ENCODE assay signal across 8 mouse cellular contexts in the genomic region with DNA sequence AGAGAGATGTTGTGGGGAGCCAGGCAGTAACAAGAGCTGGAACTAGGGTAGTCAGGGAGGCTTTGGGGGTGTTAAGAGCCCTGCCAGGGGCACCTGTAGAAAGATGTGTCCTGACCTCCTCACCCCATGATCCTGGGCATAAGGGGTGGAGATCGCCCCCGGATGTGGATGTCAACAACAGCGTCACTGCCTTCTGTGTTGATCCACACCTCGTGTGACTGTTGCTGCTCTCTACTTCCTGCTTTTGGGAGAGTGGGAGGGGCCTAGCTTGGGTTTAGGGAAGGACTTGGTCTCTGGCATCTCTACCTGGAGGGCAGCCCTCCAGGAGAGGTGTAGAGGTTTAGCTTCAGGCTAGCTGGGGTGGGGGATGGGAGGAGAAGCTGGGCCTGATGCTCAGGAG. TPM values are rescaled to one million over a fixed set of nuclear protein-coding genes. Genes with fewer than 3 reads are reported as not detected.
DNase-seq lines count a peak whose midpoint lies in the region; ATAC-seq and TF ChIP-seq lines count a peak whose summit lies in the region.

No protein-coding gene starts in this region.

- H3K4me3 ChIP-seq in heart, postnatal 0 days (ENCODE audit: low read depth, low read length): peak overlapping the region; percentile 80

- H3K27me3 ChIP-seq in heart, postnatal 0 days (ENCODE audit: control insufficient read depth, insufficient read depth, low read length): no peaks in the 10 kb centered on the region

- TF ChIP-seq CTCF in heart, postnatal 0 days (IDR thresholded peaks at IDR 0.05; ENCODE audit: low read depth): no peak

- 1% methylated on average over 4 of the region's 4 CpGs for WGBS in heart, postnatal 0 days

- H3K9ac ChIP-seq in heart, postnatal 0 days (replicated peaks; ENCODE audit: low read depth, low read length): peak overlapping the region; percentile 85

- peaks cover 10% of the 10 kb centered on the region for H3K4me1 ChIP-seq in heart, postnatal 0 days (ENCODE audit: control insufficient read depth, insufficient read depth)

- H3K4me2 ChIP-seq in heart, postnatal 0 days (ENCODE audit: low read depth, low read length): peak overlapping the region; percentile 82

- ATAC-seq in heart, postnatal 0 days (ENCODE audit: insufficient read depth, low read depth): peak; percentile 13
- peak; percentile 64 for ATAC-seq in megakaryocyte-erythroid progenitor cell, adult 5-6 weeks (replicated peaks; ENCODE audit: low FRiP score, low TSS enrichment, poor library complexity, severe bottlenecking)

- peak overlapping the region; percentile 89 for H3K27ac ChIP-seq in heart, postnatal 0 days (ENCODE audit: low read depth)

- H3K36me3 ChIP-seq in heart, postnatal 0 days (replicated peaks; ENCODE audit: control insufficient read depth, insufficient read depth, low read length): peaks cover 27% of the 10 kb centered on the region

- no peak for TF ChIP-seq EP300 in heart, postnatal 0 days (IDR thresholded peaks at IDR 0.05; ENCODE audit: low read depth)

- peak; percentile 90 for DNase-seq in CD4-positive helper T cell, adult 2 months (ENCODE audit: low read depth, low spot score)
- DNase-seq in MN1 (ENCODE audit: low spot score): peak; percentile 75
- peak; percentile 34 for DNase-seq in embryo, embryonic 9.5 days (ENCODE audit: extremely low spot score)
- peak; percentile 43 for DNase-seq in heart, postnatal 0 days (ENCODE audit: low spot score)
- DNase-seq in kidney, postnatal 36 days: peak; percentile 72 to 74
- DNase-seq in spleen, postnatal 4 days (ENCODE audit: low spot score in 2 of 2): peak; percentile 71 to 83
- DNase-seq in left cerebral cortex, adult 18-20 months (ENCODE audit: low spot score in 2 of 2): no peak

- H3K9me3 ChIP-seq in heart, postnatal 0 days (replicated peaks; ENCODE audit: control insufficient read depth, low read length): no peaks in the 10 kb centered on the region

RNA-seq across cellular contexts. Expression of a gene that starts 0.8 kb away (rescaled TPM):
- 18.9 and 24.5 TPM in 2 replicates for total RNA-seq in heart, postnatal 0 days (2014; rRNA removed; ENCODE audit: low replicate concordance)
- 4.7 and 5.6 TPM in 2 replicates for polyA plus RNA-seq in heart, postnatal 0 days (2015; fragmentation: Nextera tagmentation; extraction: Ambion mirVana)
- 22.6 and 30.2 TPM in 2 replicates for total RNA-seq in megakaryocyte-erythroid progenitor cell, adult 5-6 weeks (2014; fragmentation: Nextera tagmentation)
- 5.8 and 11.8 TPM in 2 replicates for total RNA-seq in megakaryocyte-erythroid progenitor cell, adult 5-6 weeks (2017)
- 10 to 100 TPM; 31.5 to 33.9 TPM for total RNA-seq in left cerebral cortex, adult 18-20 months (2021)

RNA-seq across cellular contexts. Expression of a gene that starts 6.6 kb away (rescaled TPM):
- total RNA-seq in heart, postnatal 0 days (2014; rRNA removed; ENCODE audit: low replicate concordance): 20.6 and 40.3 TPM in 2 replicates
- polyA plus RNA-seq in heart, postnatal 0 days (2015; fragmentation: Nextera tagmentation; extraction: Ambion mirVana): 18.3 and 18.6 TPM in 2 replicates
- 10.9 and 24.0 TPM in 2 replicates for total RNA-seq in megakaryocyte-erythroid progenitor cell, adult 5-6 weeks (2014; fragmentation: Nextera tagmentation)
- total RNA-seq in megakaryocyte-erythroid progenitor cell, adult 5-6 weeks (2017): 8.6 and 10.3 TPM in 2 replicates
- total RNA-seq in left cerebral cortex, adult 18-20 months (2021): 100 to 1,000 TPM; 152 to 158 TPM

RNA-seq across cellular contexts. Expression of a gene that starts 16.1 kb away (rescaled TPM):
- total RNA-seq in heart, postnatal 0 days (2014; rRNA removed; ENCODE audit: low replicate concordance): not detected in 2 replicates
- not detected in 2 replicates for polyA plus RNA-seq in heart, postnatal 0 days (2015; fragmentation: Nextera tagmentation; extraction: Ambion mirVana)
- not detected in 2 replicates for total RNA-seq in megakaryocyte-erythroid progenitor cell, adult 5-6 weeks (2014; fragmentation: Nextera tagmentation)
- not detected in 2 replicates for total RNA-seq in megakaryocyte-erythroid progenitor cell, adult 5-6 weeks (2017)
- not detected for total RNA-seq in left cerebral cortex, adult 18-20 months (2021)

RNA-seq across cellular contexts. Expression of a gene that starts 34.2 kb away (rescaled TPM):
- 127 and 200 TPM in 2 replicates for total RNA-seq in heart, postnatal 0 days (2014; rRNA removed; ENCODE audit: low replicate concordance)
- 56.4 and 60.3 TPM in 2 replicates for polyA plus RNA-seq in heart, postnatal 0 days (2015; fragmentation: Nextera tagmentation; extraction: Ambion mirVana)
- 50.0 and 60.7 TPM in 2 replicates for total RNA-seq in megakaryocyte-erythroid progenitor cell, adult 5-6 weeks (2014; fragmentation: Nextera tagmentation)
- 26.7 and 62.5 TPM in 2 replicates for total RNA-seq in megakaryocyte-erythroid progenitor cell, adult 5-6 weeks (2017)
- 10 to 100 TPM; 36.8 to 39.0 TPM for total RNA-seq in left cerebral cortex, adult 18-20 months (2021)

RNA-seq across cellular contexts. Expression of a gene that starts 58.1 kb away (rescaled TPM):
- not detected in 2 replicates for total RNA-seq in heart, postnatal 0 days (2014; rRNA removed; ENCODE audit: low replicate concordance)
- not detected in 2 replicates for polyA plus RNA-seq in heart, postnatal 0 days (2015; fragmentation: Nextera tagmentation; extraction: Ambion mirVana)
- not detected in 2 replicates for total RNA-seq in megakaryocyte-erythroid progenitor cell, adult 5-6 weeks (2014; fragmentation: Nextera tagmentation)
- total RNA-seq in megakaryocyte-erythroid progenitor cell, adult 5-6 weeks (2017): not detected in 2 replicates
- total RNA-seq in left cerebral cortex, adult 18-20 months (2021): under 1 TPM in 1 of 2 experiments, not detected in 1; 0.37 TPM

Comparison
In these comparisons a context has a peak if more than half of its experiments do, and no peak if none do; other contexts are left out.
1. DNase-seq: peak in CD4-positive helper T cell, adult 2 months (single experiment), MN1 (single experiment), embryo, embryonic 9.5 days (single experiment), heart, postnatal 0 days (single experiment), kidney, postnatal 36 days (2 of 2) and spleen, postnatal 4 days (2 of 2); none in left cerebral cortex, adult 18-20 months (0 of 2).